Mouse (Mus musculus) Muller cell, postnatal 12 days (primary cell): Measurements from ENCODE around the gene Itgb3bp.

Source experiments
- DNase-seq: peaks from one replicate; pipeline ENCODE4 v3.0.0-alpha.2; 2015; ENCODE audit errors: inconsistent ontology term

Itgb3bp gene

DNA sequence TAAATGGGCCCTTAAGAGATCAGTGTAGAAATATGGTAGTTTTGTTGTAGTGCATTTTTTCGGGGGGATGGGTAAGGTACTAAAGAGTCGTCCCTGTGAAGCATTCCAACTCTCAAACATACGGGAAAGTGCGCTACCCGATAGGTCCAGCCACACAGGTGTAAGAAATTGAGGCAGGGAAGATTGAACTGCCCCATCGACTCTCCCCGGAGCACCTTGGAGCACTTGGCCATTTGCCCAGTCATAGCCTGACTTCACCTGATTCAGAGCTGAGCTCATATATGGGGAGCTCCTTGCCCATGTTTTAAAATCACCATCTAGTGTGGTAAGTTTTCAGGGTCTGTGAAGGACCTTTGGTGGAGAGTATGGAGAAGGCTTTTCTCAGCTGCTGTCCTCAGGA, 5.2 kb upstream of the Itgb3bp start:
- no peak for DNase-seq

DNA sequence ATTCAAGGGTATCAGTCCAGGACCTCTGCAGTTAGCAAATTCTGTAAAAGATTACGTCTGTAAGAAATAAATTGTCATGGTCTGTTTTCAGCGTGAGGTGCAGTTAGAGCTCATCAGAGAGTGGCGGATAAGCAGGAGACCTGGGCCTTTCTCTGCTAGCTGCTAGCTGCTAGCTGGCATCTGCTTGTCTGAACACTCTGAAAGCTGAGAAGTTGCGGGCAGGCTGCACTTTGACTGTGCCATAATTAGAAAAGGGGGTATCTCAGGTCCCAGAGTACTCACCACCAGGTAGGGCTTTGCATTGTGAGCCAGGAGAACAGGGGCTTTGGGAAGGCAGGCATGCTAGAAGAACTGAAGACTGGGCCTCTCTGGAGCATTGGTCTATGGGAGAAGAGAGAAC, 2.2 kb upstream of the Itgb3bp start:
- no peak for DNase-seq

DNA sequence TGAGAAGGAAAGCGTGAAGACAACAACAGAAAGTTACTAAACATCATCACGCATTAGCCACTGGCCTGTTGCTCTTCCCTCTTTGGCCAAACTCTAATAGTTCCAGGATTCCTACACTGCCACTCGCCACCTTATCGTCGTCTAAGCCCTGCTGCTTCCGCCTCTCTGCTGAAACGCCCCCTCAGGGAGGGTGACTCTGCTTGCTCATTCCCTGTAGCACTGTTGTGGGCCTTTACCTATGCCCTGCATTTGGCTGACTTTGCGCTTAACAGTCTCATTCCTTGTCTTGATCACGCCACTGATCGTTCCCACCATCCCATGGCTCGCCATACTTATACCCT, 1.6 kb upstream of the Itgb3bp start:
- DNase-seq: no peak

DNA sequence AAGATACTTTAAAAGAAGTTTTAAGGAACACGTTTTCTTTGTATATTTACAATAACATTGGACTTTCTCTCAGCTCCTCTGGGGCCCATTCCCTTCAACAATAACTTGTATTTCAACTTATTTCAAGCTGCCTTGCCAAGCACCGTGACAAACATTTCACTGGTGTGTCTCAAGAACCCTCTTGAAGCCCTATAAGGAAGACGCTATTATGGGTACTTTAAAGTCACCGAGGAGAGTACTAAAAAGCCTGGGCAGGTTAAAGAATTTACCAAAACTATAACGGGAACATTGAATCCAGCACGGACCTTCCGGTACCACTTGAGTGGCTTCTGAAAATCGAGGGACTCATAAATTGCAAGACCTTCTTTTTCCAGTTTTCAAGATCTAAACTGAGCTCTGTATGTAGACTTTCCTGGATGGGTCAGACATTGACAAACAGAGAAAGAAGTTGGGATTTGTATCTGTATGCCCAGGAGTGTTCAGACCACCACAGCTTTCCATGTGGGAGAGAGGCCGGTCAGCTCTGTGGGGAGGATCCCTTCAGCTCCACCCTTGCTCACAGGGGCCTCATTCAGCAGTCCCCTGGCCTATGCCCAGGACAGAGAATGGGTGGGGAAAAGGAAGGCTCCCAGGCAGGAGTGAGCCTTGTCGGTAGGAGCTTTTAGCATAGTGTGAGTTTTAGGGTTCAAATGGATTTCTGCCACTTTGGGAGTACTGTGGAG, 1.1 kb upstream of the Itgb3bp start:
- peak; percentile 11 for DNase-seq

DNA sequence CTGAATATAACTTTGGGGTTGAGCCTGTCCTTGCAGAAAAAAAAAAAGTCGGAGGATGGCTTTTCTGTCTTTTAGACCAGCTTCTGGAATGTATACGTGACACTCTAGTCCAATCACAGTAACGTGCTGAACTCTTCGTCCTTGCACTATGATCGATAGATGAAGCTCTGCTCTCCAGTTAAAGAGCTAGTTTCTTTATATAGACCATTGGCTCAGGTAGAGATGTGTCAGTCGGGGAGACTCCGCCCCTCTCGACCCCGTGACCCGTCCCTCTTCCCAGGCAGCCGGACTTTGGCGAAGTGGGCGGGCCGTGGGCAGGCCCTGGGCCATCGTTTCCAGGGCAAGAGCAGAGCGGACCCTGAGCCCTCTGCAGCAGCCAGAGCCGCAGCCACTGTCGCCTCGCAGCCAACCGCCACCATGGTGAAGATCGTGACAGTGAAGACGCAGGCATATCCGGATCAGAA, 432 bp downstream of the Itgb3bp start, which contains the start of gene Pgm1:
Pgm1 (plus strand) TSS at position 266 of the 464 bp plus-strand sequence.
- DNase-seq: peak; percentile 92

DNA sequence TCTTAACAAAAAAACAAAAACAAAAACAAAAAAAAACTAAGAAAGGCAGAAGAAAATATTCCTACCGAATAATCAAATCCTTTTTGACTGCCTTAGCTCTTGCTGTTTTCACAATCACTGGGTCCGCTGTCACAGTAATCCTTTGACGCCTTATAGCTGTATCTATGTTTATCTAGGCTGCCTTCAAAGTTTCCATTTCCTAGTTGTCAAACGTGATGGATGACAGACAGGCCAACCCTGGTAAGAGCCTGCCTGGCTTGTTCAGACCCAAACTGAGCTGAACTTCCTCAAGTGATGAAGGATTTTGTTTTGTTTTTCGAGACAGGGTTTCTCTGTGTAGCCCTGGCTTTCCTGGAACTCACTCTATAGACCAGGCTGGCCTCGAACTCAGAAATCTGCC, 1.1 kb downstream of the Itgb3bp start:
- no peak for DNase-seq

DNA sequence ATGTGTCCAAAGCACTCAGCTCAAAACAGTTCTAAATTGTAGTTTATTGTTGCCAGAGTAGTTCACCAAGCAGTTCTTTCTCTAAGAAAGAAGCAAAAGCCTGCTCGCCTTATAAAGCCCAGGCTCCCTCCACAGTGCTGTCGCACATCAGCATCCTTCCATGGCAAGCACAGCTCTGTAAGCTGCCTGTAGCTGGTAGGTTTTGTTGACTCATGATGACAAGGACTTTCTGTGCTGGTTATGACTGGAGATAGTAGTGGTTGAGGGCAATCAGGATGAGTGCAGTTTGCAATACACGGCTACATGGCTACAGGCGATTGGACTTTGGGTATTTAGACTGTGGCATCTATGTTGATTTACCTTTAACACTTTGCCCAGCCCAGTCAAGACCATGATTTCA, 3.2 kb downstream of the Itgb3bp start:
- no peak for DNase-seq

DNA sequence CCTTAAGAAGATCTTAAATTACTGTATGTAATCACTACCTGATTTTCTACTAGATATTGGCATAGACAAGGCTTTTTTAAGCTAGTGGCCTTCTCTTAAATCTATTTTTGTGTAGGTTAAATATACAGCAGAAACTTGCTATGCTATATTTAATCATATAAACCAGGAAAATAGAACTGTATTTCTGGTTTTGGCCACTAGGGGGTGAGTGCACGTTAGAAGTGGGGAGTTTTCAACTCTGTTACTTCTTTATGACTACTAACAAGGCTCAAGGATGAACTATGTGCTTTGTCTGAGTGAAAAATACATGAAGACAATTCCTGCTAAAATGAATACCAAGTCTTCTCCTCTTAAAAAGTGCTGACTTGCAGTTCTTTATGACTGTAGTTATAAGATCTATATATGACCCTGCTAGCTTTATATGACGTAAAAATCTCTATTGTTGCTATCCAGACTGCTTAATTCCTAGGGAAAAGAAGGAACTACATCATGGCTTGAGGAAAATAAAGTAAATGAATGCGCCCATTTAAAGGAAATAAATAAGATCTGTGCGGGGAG, 15.6 kb downstream of the Itgb3bp start:
- peak; percentile 3 for DNase-seq

DNA sequence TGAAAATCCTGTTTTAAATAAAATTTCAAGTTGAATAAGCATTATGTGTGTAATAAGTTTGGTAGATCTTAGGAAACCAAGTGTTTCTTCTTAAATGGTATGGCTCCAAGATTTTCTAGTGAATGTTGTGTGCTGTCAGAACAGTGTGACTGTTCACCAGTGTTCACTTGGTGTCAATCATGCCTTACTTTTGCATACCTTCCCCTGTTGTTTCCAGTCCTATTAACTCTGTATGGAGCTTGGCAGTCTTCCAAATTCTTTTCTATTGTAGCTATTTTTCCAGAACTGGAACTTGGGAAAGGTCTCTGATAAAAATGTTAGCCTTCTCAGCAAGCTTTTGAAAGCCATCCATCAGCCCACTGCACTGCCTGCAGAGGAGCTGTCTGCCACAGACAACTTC, 47.2 kb downstream of the Itgb3bp start:
- DNase-seq: peak; percentile 58

DNA sequence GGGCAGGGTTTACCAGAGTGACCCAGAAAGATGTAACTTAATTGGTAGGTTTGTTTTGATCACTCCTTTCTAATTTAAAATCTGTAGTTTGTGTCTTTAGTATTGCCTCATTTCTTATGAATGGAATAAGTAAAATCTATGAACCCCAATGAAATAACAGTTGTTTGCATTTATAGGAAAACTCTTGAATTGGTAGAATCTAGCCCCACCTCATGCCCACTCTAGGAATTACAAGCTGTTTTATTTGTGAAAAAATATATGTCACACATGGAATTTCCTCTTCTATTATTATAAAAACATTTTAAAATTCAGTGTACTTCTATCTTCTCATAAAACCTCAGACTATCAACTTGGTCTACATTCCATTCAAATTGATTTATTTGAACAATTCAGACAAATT, 47.7 kb downstream of the Itgb3bp start:
- peak; percentile 31 for DNase-seq

DNA sequence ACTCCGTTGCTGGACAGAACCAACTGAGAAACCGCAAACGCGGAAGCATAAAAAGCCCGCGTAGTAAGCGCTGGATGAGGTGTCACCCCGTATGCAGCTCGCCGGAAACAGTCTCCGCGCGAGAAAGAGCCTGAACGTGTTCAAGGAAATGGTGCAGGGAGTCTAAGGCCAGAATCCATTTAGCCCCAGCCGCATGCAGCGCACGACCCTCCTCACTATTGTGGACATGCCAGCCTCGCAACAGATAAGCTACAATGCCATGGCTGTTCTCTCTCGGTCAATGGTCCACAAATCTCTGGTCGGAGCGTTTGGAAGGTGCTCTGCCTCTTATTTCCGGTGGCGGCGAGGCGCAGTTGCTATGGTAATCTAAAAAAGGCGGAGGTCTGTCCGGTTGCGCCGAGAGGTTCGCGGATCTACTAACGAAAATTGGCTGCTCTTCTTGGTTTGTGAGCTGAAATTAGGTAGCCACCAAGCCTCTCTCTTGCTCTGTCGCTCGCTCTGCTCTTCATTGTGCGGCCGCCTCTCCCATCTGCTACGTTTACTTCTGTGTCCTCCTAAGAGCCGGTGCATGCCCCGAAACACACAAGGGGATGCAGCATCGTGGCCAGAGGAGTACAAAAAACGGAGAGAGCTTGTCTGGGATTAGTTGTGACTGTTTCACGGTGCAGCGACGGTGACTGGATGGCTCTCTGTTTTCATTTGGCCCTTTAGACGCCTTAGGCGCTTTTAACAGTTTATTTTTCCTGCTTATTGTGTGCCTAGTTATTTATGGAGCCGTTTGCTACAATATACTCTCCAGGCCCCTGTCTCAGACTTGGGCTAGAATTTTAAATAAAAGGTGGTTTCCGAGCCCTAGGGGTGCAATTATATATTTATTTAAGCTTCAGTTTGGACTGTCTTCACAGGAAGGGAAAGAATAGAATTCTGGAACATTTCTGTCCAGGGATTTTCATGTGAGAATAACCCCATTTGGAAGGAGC, 100.2 kb downstream of the Itgb3bp start, which contains the start of gene Efcab7:
Efcab7 (plus strand) TSS at position 105 of the 980 bp plus-strand sequence.
- peak; percentile 88 for DNase-seq

DNA sequence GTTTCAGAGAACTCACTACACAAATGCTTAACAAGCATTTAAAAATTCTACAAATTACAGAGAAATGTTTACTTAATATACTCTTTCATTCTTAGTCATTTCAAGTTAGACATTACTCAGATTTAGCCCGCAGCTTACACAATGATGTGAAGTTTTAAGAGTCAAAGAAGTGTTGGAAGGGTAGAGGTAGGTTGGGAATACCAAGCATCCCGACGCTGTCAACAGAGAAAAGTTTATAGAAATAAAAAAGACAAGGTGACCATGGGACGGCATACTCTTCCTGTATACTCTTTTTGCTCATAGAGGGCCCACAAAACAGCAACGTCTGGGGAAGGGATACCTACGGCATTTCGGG, 100.9 kb downstream of the Itgb3bp start:
- no peak for DNase-seq

DNA sequence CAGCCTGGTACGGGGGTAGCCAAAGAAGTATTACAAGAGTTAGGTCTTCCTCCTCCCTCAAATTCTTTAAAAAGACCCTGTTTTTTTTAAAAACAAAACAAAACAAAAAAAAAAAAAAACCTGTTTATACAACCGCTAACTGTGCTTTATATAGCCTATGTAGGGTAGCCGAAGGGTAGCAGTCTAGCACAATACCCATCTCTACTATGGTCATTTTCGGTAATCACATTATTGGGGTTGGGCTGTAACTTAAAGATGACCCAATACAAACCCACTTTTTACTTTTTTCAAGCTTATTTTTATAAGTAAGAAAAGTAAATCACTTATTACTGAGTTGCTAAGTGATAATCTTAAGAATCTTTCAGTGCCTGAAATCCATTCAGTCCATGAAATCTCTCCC, 101.3 kb downstream of the Itgb3bp start:
- DNase-seq: no peak

DNA sequence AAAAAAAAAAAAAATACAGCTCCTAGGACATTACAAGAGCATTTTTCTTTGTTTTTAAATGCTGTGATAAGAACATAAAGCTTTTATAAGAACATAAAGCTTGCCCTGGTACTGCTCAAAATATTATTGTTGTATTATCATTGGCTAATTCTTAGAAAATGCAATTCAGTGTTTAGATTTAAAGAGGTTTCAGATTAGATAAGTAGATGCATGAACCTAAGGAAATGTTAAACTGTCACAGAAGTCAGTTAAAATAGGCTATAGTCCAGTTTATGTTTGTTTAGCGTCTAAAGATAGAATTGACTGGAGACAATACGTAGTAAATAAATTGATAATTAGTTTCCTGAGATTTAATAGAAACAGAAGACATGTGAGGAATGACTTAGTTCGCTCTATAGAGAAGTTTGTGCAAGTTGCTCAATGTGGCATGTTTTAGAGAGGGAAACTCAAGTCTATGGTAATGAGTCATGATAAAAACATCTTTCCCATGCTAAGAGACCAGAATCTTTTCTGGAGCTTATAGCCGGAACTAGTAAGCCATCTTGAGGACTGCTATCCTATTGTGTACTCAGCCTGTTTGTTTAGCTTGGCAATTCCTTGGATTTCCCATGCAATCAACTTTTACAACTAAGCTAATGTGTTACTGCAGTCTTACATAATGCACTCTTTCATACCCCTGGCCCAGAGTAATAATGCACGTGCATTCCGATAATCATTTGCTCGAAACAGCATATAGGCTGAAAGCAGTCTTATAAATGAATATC, 112.7 kb downstream of the Itgb3bp start:
- peak; percentile 3 for DNase-seq

DNA sequence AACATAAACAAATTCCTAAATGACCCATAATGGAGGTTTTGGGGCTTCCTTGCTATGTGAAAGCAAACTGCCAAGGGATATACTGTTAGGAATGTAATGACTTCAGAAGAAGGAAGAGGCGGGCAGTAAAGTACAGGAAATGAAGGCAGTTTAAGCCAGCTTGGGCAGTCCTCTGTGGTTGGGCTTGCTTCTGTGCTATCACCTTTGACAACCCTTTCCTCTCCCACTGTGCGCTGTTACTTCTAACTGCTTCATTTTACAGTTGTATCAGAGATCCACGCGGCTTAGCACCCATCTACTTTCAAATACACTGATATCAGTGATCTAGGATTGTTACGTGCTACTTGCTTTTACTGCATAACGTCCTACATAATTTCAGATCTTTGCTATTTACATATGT, 137.2 kb downstream of the Itgb3bp start:
- no peak for DNase-seq

DNA sequence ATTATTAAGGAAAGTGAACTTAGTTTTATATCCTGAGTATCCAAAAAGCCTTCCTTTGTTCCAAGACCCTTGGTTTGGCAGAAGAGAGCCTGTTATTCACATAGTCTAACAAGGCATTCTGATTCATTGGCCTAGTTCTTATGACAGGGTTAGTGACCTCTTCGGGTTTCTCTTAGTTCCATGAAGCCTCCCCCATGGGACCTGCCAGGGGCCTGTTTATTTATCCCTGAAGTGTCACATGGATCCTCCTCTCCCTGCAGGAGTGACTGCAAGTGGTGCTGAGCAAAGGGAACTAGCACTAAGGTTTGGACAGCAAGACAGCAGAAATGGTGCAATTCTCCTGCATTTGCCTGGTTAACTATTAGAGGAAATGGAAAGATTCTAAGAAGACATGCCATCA, 156.6 kb downstream of the Itgb3bp start:
- peak; percentile 43 for DNase-seq

DNA sequence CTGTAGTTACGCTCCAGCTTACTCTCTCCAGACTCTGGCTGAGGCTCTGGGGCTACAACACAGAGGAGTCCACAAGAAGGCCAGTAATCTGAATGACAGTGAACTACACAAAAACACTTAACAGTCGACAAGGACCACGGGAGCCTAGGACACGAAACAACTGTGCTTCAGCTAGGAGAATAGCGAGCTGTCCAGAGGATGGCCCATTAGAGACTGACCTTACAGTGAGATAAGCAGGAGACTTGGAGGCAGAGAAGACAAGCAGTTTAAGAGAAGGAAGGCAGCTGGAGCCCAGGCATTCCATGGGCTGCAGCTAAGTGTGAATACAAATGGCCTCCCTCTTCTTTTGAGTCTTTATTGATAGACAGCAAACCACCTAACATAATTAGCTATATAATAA, 159.1 kb downstream of the Itgb3bp start:
- no peak for DNase-seq

DNA sequence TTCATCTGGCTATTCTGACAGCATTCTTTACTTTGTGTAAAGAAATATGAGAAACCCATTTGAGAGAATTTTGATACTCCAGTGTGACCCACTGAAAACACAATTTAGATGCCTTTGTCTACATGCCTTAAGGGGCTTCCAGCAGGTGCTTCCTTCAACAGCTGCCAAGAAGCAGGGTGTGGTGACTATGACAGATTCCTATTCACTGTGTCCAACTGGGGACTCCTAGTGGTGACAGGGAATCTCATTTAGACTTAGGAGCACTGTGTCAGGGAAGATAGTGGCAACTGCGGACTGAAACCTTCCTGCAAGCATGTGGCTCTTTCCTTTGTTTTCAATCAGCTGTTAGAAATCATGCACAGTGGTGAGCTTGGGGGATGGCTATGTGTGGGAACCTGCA, 162.9 kb downstream of the Itgb3bp start:
- peak; percentile 11 for DNase-seq

DNA sequence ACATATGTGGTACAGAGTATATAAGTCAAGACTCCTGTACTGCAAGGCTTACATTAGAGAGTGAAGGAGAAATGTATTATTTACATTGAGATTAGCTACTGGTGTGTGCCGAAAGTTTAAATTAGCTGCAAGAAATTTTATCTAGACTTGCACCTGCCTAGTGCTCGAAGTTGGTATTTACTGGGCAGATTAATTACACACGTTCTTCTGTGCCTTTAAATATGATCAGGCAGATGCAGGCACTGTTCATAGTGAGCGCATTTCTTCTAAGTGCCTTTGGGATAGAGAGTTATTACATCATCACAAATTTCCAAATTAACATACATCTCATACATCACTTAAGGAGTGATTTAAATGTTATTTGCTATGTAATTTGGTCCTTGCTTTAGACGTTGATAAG, 163.3 kb downstream of the Itgb3bp start:
- DNase-seq: no peak

DNA sequence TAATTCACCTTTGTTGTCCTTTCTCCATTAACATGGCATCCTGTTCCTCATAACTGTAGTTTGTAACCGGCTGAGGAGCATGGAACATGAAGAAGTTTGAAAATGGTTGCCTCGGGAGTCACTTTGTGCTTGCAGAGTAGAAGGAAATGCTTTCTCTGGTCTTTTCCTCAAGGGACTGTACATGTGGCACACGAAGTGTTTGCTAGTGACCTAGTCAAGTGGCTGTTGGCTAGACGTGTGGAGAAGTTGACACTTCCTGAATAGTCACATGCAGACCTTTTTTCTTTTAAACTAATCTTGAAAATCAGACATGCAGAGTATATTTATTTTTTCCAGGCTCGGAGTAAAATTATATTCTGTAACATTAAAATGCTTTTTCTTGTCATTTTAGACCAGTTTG, 177.2 kb downstream of the Itgb3bp start:
- DNase-seq: no peak

DNA sequence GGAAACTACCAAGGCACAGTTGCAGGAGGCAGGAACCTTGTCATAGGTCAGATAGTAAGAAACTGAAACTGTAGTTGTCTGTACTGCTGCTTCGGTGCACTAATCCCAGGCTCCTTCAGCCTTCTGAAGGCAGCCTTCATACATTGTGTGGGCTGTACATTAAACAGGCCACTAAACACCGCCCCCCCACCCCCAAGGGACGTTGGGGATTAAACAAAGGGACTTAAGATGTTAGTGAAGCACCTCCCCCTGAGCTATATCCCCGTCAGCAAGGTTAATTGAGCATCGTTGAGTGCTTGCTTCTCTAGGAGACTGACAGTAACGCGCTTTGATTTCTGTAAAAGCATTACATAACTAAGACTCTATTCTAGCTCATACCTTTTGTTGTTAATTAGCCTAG, 189.8 kb downstream of the Itgb3bp start:
- DNase-seq: peak; percentile 25
